Mouse (Mus musculus) hindbrain, embryonic 12.5 days (tissue): ENCODE data around the gene Fut1. TPM values are rescaled to one million over a fixed set of nuclear protein-coding genes. Genes with fewer than 3 reads are reported as not detected.

Experiments
- ATAC-seq: fragments of 200-750 bp; cut with Nextera tagmentation; 2 replicates; pipeline ENCODE4 v1.8.0; 2017; ENCODE audit warnings: moderate TSS enrichment; ENCODE audit not compliant: low FRiP score
- H3K27ac ChIP-seq: fragments of 300-500 bp; sonication (generic); 2 replicates; pipeline ENCODE4 v1.5.1; 2016; ENCODE audit warnings: mild to moderate bottlenecking
- H3K27me3 ChIP-seq: fragments of 300-500 bp; sonication (generic); 2 replicates; pipeline ENCODE4 v1.6.1; 2016; ENCODE audit warnings: mild to moderate bottlenecking
- H3K36me3 ChIP-seq: fragments of 300-500 bp; sonication (generic); 2 replicates; pipeline ENCODE4 v1.6.1; 2016; ENCODE audit warnings: mild to moderate bottlenecking
- H3K4me1 ChIP-seq: fragments of 300-500 bp; sonication (generic); 2 replicates; pipeline ENCODE4 v1.6.1; 2016
- H3K4me2 ChIP-seq: fragments of 300-500 bp; sonication (generic); replicated peaks from 2 replicates; pipeline ENCODE4 v1.6.1; 2016; ENCODE audit warnings: mild to moderate bottlenecking
- H3K4me3 ChIP-seq: fragments of 300-500 bp; sonication (generic); 2 replicates; pipeline ENCODE4 v1.5.1; 2016; ENCODE audit warnings: mild to moderate bottlenecking
- H3K9ac ChIP-seq: fragments of 300-500 bp; sonication (generic); 2 replicates; pipeline ENCODE4 v1.6.1; 2016; ENCODE audit warnings: mild to moderate bottlenecking, moderate library complexity
- H3K9me3 ChIP-seq: fragments of 300-500 bp; sonication (generic); replicated peaks from 2 replicates; pipeline ENCODE4 v1.6.1; 2016; ENCODE audit warnings: mild to moderate bottlenecking
- WGBS: fragments of 180-500 bp; shearing (Covaris S2); methylation state at CpG from one replicate; pipeline ENCODE4 v1.1.7; 2016; 5-methylcytosine and 5-hydroxymethylcytosine counted together
- polyA plus RNA-seq: library from polyadenylated mRNA; unstranded; fragments of >200 nt; fragmentation: Nextera tagmentation; extraction: Ambion mirVana; gene quantifications from 2 replicates; pipeline ENCODE4 v1.2.1, GENCODE M21; 2016

Fut1 gene
- 0.14 TPM in 1 of 2 replicates, not detected in the other for polyA plus RNA-seq

DNA sequence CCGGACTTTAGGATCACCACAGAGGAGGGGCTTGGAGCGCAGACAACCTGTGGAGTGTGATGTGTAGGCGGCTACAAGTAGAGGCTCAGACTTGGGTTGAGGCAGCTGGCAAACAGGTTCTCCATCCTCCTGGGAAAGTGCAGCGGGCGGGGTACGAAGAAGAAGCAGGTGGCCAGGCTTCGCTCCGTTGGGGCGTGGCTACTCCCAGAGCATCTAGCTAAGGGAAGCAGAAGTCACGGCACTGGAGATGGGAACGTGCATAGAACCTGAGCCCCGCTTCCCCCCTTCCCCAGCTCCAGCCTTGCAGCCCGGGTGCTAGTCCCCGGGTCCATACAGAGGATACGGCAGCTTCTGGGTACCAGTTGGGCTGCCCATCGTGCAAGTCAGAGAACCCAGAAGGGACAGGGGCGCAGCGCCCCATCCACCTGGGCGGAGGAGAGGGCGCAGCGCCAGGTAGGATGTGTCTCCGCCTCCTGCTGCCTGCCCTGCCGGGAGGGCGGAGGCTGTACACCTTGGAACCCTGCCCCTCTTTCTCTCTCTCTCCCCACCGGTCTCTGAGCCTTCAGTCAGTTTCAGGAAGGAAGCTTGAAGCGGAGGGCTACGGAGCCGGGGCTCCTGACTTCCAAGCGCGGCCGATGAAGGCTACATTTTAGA lies at the start of gene Fut1:
Gene Fut1, plus strand, starts transcription at position 248 of the 654 bp plus-strand sequence.
- Histone ChIP-seq H3K27ac (no peak within 1 kb of the TSS), H3K4me1 (peaks cover 9% of the 10 kb centered on the region), H3K4me2 (peak within 1 kb of the TSS; percentile 27; the same call in 1 of the 2 replicates), H3K36me3 (no peaks in the 10 kb centered on the region), H3K27me3 (peaks cover 45% of the 10 kb centered on the region), H3K9ac (no peak within 1 kb of the TSS), H3K9me3 (no peaks in the 10 kb centered on the region), H3K4me3 (no peak within 1 kb of the TSS)
- ATAC-seq = no peak
- WGBS = 7% methylated on average over 28 of the region's 31 CpGs

DNA sequence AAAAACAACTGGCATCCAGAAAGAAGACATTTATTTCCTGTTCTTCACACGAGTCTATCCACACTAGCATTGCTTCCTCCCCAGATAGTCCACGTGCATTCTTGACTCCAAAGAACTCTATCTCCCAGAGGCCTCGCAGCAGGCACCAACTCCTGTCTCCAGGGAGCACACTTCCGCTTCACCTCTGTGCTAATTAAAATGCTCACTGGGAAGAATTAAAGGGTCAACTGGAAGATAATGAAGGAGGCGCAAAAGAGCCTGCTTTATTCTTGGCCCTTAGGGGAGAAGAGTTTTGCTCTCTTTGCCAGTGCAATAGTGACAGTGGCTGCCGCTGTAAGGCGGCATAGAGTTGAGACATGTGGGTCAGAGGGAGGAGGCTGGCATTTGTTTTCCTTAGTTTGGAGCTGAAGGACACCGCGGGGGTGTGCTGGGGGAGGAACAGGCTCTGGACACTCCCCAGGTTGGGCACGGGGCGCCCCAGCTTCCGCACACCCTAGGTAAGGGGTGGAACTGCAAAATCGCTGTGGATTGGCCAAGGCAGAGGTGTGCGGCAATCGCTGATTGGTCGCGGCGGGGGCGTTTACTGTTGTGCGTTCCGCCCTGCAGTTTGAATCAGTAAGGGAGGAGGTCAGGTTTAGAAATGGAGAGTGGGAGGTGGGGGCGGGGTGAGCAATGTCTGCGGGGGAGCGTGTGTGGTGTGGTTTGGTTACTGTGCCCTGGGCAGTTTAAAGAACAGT lies 49.1 kb upstream of the Fut1 start:
- peak overlapping the region; percentile 71 for H3K27ac ChIP-seq
- no peaks in the 10 kb centered on the region for H3K27me3 ChIP-seq
- no peaks in the 10 kb centered on the region for H3K36me3 ChIP-seq
- H3K9me3 ChIP-seq = no peaks in the 10 kb centered on the region
- WGBS = under 1% methylated on average over 24 of the region's 24 CpGs
- ATAC-seq = peak; percentile 94
- H3K4me2 ChIP-seq = peak overlapping the region; percentile 82
- H3K9ac ChIP-seq = peak overlapping the region; percentile 61
- H3K4me3 ChIP-seq = peak overlapping the region; percentile 47
- H3K4me1 ChIP-seq = peaks cover 30% of the 10 kb centered on the region

DNA sequence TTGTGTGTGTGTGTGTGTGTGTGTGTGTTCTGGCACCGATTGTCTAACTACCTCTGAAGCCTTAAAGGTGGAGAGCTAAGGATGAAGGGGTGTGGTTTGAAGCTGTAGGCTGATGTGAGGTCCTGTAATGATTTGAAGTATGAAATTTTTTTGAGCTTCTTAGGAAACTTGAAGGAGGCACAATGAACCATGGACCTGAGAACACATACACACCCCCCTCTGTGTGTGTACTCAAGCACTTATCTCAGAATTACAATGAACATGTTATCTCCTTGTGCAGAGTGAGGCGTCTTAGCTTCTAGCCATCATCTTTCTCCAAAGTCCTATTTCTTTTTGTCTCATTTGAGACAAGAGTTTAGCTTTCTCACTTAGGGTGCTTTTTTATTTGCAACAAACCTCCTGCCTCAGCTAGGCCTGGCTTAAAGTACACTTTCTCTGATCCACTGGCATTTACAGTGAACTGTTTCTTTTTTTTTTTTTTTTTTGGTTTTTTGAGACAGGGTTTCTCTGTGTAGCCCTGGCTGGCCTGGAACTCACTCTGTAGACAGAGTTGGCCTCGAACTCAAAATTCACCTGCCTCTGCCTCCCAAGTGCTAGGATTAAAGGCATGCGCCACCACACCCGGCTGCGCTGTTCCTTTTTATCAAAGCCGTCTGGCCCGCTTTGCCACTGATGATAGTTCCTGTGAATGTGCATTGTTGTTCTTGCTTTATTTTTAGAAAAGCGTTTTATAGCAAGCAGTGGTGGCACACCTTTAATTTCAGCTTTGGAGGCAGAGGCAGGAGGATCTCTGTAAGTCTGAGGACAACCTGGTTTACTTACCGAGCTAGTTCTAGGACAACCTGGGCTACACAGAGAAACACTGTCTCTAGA lies 48.3 kb upstream of the Fut1 start:
- Histone ChIP-seq H3K27me3 (no peaks in the 10 kb centered on the region), H3K4me2 (peak overlapping the region; percentile 82), H3K27ac (peak overlapping the region; percentile 71), H3K36me3 (no peaks in the 10 kb centered on the region), H3K4me3 (peak overlapping the region; percentile 47), H3K9me3 (no peaks in the 10 kb centered on the region), H3K4me1 (peaks cover 30% of the 10 kb centered on the region), H3K9ac (peak overlapping the region; percentile 61; the same call in 1 of the 2 replicates)
- no peak for ATAC-seq
- WGBS = 84% methylated on average over 10 of the region's 10 CpGs

DNA sequence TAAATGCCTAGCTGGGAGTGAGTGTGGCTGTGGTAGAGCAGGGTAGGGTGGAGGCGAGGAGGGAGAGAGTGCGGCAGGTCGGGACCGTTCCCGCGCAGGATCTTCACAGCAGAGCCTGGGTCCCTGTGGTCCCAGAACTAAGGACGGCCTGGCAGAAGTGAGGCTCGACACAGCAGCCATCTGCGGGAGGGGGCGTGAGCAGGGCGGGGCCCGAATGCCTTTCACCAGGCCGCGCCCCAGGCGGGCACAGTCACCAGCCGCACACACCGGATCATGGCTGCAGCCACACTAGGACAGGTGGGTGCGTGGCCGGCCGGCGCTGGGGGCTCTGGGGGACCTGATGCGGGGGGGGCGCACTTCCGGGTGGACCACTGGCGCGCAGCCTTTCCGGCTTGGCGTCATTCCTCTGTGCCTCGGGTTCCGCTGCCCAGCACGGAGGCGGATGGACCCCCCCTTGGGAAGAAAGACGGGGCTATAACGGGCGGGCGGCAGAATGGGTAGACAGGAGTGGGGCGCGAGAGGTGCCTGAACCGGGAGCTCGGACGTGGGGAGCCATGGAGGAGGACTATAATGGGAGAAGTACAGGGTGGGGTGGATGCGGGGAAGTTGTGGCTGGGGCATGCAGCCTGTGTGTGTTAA lies 46.9 kb upstream of the Fut1 start, which contains the start of gene Bcat2:
Gene Bcat2, plus strand, starts transcription at position 51 of the 639 bp plus-strand sequence.
- Histone ChIP-seq H3K4me3 (peak within 1 kb of the TSS; percentile 61), H3K9ac (peak within 1 kb of the TSS; percentile 82), H3K27me3 (no peaks in the 10 kb centered on the region), H3K4me1 (peaks cover 30% of the 10 kb centered on the region), H3K36me3 (no peaks in the 10 kb centered on the region), H3K9me3 (no peaks in the 10 kb centered on the region), H3K4me2 (peak within 1 kb of the TSS; percentile 66), H3K27ac (peak within 1 kb of the TSS; percentile 85)
- peak; percentile 72 for ATAC-seq
- under 1% methylated on average over 42 of the region's 42 CpGs for WGBS

DNA sequence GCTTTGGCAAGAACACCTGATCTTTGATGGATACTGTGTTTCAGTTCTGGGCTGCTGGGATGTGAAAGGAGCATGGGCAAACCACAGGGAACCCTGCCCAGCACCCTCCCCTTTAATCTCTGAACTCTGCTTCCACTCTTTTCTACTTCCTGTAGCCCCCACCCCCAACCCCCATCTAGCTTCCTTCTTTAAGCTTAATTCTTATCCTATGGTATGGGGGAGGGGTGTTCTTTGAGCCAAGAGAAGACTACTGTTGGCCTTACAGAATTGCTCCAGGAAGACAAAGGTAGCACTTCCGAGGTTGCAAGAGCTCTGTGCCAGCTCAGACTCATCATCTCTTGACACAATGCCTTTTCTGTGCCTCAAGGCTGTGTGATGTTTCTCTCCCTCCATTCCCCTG lies 45.1 kb upstream of the Fut1 start:
- Histone ChIP-seq H3K4me1 (peaks cover 30% of the 10 kb centered on the region), H3K36me3 (peaks cover 7% of the 10 kb centered on the region), H3K27ac (no peak overlapping the region), H3K4me2 (0 out of 2 replicates have a peak overlapping the region, but pooled peaks have one; percentile 66), H3K4me3 (no peak overlapping the region), H3K9ac (no peak overlapping the region; the same call in 1 of the 2 replicates), H3K27me3 (no peaks in the 10 kb centered on the region), H3K9me3 (no peaks in the 10 kb centered on the region)
- 53% methylated on average over 1 of the region's 1 CpGs for WGBS
- no peak for ATAC-seq

DNA sequence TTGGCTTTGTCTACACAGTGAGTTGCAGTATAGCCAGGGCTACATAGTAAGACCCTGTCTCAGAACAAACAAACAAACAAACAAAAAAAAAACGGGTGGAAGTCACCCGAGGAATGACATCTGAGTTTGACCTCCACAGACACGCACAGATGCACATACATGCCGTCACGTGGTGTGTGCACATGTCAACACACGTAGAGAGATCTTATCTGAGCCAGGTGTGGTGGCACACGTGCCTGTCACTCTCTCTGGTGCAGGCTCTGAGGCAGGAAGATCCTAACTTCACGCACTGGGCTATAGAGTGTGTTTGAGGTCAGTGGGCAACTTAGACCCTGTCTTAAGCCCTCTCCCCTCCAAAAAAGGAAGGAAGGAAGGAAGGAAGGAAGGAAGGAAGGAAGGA lies 43.1 kb upstream of the Fut1 start:
- H3K27me3 ChIP-seq = no peaks in the 10 kb centered on the region
- H3K9ac ChIP-seq = no peak overlapping the region
- no peak overlapping the region for H3K4me2 ChIP-seq
- 81% methylated on average over 8 of the region's 8 CpGs for WGBS
- no peak overlapping the region for H3K27ac ChIP-seq
- H3K4me3 ChIP-seq = no peak overlapping the region
- no peaks in the 10 kb centered on the region for H3K9me3 ChIP-seq
- H3K4me1 ChIP-seq = peaks cover 19% of the 10 kb centered on the region
- peaks cover 12% of the 10 kb centered on the region for H3K36me3 ChIP-seq
- ATAC-seq = no peak

DNA sequence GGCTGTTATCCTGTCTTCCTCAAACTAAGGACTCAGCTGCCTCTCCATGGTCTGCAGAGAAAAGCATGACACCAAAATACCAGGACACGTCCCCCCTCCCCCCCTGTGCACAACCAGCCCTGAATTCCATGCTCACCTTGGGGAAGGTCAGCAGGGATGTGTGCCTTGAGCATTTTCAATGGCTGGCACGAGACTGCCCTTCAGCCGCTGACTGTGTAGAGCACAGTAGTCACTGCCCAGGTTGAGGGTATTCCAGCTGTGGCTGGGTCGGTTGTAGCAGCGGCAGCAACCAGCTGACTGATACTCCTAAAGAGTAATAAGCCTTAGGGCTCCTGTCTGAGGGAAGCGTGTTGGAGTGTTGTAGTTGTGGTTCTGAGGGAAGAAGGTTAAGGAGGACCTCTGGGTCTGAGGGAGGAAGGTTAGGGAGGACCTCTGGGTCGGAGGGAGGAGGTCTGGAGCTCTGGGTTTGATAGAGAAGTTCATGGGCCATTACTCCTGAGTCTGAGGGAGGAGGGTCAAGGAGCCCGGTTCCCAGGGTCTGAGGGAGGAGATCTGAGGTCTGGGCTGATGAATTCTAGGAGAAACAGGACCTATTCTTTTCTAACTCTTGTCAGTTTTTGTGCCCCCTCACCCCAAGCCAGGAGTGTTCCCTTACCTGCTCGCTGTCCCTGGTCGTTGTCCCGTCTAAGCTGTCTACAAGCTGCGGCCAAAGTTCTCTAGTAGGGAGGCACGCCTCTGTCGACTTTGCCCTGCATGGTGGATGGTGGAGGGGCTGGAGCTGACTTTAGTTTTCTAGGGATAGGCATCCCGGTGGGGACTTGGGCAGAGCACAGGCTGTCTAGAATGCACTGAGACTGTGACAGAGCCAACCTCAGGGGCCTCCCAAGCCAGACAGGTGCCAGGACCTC lies 42.4 kb upstream of the Fut1 start:
- peaks cover 19% of the 10 kb centered on the region for H3K4me1 ChIP-seq
- no peak overlapping the region for H3K4me2 ChIP-seq
- H3K36me3 ChIP-seq = peaks cover 12% of the 10 kb centered on the region
- no peak for ATAC-seq
- WGBS = 85% methylated on average over 15 of the region's 15 CpGs
- H3K27ac ChIP-seq = no peak overlapping the region
- H3K9me3 ChIP-seq = no peaks in the 10 kb centered on the region
- H3K27me3 ChIP-seq = no peaks in the 10 kb centered on the region
- H3K9ac ChIP-seq = no peak overlapping the region
- no peak overlapping the region for H3K4me3 ChIP-seq

DNA sequence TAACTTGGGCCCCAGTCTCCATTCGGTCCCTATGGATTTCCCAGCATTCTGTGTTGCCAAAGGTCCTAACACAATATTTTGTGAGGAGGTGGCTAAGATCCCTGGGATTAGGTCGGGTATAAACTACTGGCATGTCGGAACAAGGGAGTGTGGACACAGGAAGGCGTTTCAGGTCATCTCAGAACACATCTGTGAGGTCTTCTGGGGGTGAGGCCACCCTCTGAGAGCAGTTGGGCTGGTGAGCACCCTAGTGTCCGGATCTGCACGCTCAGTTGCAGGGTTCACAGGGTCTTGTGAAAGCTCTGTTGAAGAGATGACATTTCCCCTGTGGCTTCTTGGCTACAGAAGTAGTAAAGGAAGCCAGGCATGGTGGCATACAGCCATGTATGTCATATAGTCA lies 31.2 kb upstream of the Fut1 start:
- H3K4me1 ChIP-seq = peaks cover 7% of the 10 kb centered on the region
- no peak overlapping the region for H3K4me2 ChIP-seq
- H3K9ac ChIP-seq = no peak overlapping the region
- no peak overlapping the region for H3K27ac ChIP-seq
- H3K9me3 ChIP-seq = no peaks in the 10 kb centered on the region
- no peak for ATAC-seq
- peaks cover 23% of the 10 kb centered on the region for H3K36me3 ChIP-seq
- H3K27me3 ChIP-seq = no peaks in the 10 kb centered on the region
- WGBS = 92% methylated on average over 6 of the region's 6 CpGs
- H3K4me3 ChIP-seq = no peak overlapping the region

DNA sequence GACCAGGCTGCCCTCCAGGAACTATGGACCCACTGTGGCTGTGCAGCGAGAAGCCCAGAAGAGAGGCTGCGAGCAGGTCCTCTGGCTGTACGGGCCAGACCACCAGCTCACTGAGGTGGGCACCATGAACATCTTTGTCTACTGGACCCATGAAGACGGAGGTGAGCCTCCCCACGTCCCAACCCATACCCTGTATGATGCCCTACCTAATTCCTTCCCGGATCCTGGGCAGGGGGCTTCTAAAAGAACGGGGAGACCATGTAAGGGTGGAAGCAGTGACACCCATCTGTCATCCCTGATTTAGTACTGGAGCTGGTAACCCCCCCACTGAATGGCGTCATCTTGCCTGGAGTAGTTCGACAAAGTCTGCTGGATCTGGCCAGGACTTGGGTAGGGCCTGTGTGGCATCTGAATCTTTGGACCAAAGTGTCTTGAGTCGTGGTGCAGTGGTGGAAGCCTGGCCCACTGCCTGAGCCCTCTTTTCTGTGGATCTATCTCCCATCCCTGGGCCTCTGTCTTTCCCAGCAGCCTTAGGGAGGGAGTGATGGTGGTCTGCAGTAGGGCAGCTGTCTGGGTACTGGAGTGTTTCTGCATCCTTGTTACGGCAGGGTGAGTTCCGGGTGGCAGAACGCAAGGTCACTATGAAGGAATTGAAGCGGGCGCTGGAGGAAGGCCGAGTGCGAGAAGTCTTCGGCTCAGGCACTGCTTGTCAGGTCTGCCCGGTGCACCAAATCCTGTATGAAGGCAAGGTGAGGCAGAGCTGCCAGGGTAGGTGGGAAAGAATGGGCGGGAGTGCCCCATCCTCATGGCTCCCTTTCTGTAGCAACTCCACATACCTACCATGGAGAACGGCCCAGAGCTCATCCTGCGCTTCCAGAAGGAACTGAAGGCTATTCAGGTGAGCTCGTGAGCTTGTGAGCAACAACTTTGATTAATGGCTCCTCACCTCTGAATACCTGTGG lies 29.2 kb upstream of the Fut1 start:
- Histone ChIP-seq H3K4me2 (no peak overlapping the region), H3K4me1 (peaks cover 7% of the 10 kb centered on the region), H3K4me3 (no peak overlapping the region), H3K36me3 (peaks cover 19% of the 10 kb centered on the region), H3K27me3 (no peaks in the 10 kb centered on the region), H3K9me3 (no peaks in the 10 kb centered on the region), H3K9ac (no peak overlapping the region), H3K27ac (no peak overlapping the region)
- WGBS = 95% methylated on average over 23 of the region's 23 CpGs
- ATAC-seq = no peak

DNA sequence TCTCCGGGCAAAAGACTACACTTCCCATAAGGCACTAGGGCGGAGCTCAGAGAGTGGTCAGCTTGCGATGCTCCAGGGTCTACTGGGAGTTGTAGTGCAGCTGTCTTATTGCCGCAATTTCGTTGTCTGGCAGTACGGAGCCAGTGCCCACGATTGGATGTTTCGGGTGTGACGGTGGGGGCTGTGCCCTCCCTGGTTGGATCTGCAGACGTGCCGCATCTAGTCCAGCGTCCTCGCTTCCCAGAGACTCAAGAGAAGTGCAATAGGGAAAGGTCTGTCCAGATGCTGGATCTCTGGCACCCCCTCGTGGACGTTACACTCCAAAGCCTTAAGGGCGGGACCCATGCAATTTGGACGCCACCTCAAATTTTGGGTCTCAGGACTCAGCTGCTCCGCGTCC lies 27.9 kb upstream of the Fut1 start:
- Histone ChIP-seq H3K9ac (0 out of 2 replicates have a peak overlapping the region, but pooled peaks have one; percentile 50), H3K4me3 (peak overlapping the region; percentile 34), H3K9me3 (no peaks in the 10 kb centered on the region), H3K27me3 (no peaks in the 10 kb centered on the region), H3K4me1 (peaks cover 7% of the 10 kb centered on the region), H3K36me3 (peaks cover 16% of the 10 kb centered on the region), H3K27ac (no peak overlapping the region), H3K4me2 (peak overlapping the region; percentile 53)
- peak; percentile 98 for ATAC-seq
- WGBS = 9% methylated on average over 19 of the region's 19 CpGs
